Comparison of ENCODE assay signal across 10 mouse cellular contexts in the genomic region with DNA sequence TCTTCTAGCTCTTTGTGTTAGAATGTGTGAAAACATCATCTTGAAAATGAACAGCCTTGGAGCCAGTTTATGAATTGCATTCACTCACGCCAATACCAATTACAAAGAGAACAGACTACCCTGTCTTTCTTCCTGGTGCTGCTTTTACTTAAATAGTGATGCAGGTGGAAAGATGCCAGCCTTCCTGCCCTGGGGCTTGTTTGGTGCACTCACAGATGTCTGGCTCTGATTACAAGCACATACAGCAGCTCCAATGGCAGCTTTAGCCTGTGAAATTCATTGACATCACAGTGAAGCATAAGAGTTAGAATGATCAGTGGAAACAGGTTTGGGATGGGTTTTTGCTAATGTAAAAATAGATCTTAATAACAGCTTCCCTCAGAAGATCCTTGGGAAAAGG.
DNase-seq lines count a peak whose midpoint lies in the region; ATAC-seq lines count a peak whose summit lies in the region.
"Had no signal": no experiment of that assay in that cellular context is flagged by ENCODE, and none has a peak within 500 bp of the region (broad histone marks: within the 10 kb centered on the region; RNA-seq: fewer than 3 reads in every experiment).

No protein-coding gene starts in this region.

- WGBS in hindbrain, embryonic 14.5 days = 47% methylated on average over 1 of the region's 1 CpGs
- WGBS in hindbrain, embryonic 10.5 days = 76% methylated on average over 1 of the region's 1 CpGs

- no peak overlapping the region for H3K4me3 ChIP-seq in hindbrain, embryonic 14.5 days (replicated peaks; ENCODE audit: low read length)
- H3K4me3 ChIP-seq in hindbrain, embryonic 10.5 days = no peak overlapping the region
- H3K4me3 ChIP-seq: layer of hippocampus, adult 2 months; stomach, embryonic 15.5 days had no signal

- H3K27ac ChIP-seq in hindbrain, embryonic 14.5 days = no peak overlapping the region
- no peak overlapping the region for H3K27ac ChIP-seq in hindbrain, embryonic 10.5 days
- H3K27ac ChIP-seq: layer of hippocampus, adult 2 months; stomach, embryonic 15.5 days had no signal

- DNase-seq in hindbrain, embryonic 14.5 days (ENCODE audit: low spot score) = peak; percentile 68
- DNase-seq in hindbrain, embryonic 10.5 days (ENCODE audit: low spot score) = no peak
- peak; percentile 26 for DNase-seq in MN1 (ENCODE audit: low spot score)
- DNase-seq in embryo, embryonic 11 days = peak; percentile 28
- peak; percentile 27 to 49 for DNase-seq in kidney, postnatal 36 days
- DNase-seq in gastrocnemius, postnatal 4 days (ENCODE audit: low spot score in 2 of 2) = no peak
- no peak for DNase-seq in spleen, postnatal 4 days (ENCODE audit: low spot score in 2 of 2)
- no peak for DNase-seq in heart, postnatal 14 days

- no peak overlapping the region for H3K9ac ChIP-seq in hindbrain, embryonic 14.5 days
- H3K9ac ChIP-seq: stomach, embryonic 15.5 days had no signal

- H3K9me3 ChIP-seq in hindbrain, embryonic 14.5 days (ENCODE audit: control insufficient read depth, low read length) = no peaks in the 10 kb centered on the region
- no peaks in the 10 kb centered on the region for H3K9me3 ChIP-seq in hindbrain, embryonic 10.5 days
- H3K9me3 ChIP-seq: stomach, embryonic 15.5 days had no signal

- no peak overlapping the region for H3K4me2 ChIP-seq in hindbrain, embryonic 14.5 days (replicated peaks)
- H3K4me2 ChIP-seq: stomach, embryonic 15.5 days had no signal

- intact Hi-C loops in heart, postnatal 14 days (cut with DNase I) = no loop called here

- no peaks in the 10 kb centered on the region for H3K27me3 ChIP-seq in hindbrain, embryonic 14.5 days (ENCODE audit: control insufficient read depth, insufficient read depth, low read length)
- no peaks in the 10 kb centered on the region for H3K27me3 ChIP-seq in hindbrain, embryonic 10.5 days (ENCODE audit: insufficient read depth, poor library complexity, severe bottlenecking)
- H3K27me3 ChIP-seq: stomach, embryonic 15.5 days had no signal

- peak; percentile 60; the same call in 1 of the 2 replicates for ATAC-seq in hindbrain, embryonic 14.5 days (ENCODE audit: low FRiP score)

- H3K36me3 ChIP-seq in hindbrain, embryonic 14.5 days (replicated peaks; ENCODE audit: control insufficient read depth, insufficient read depth) = no peaks in the 10 kb centered on the region
- H3K36me3 ChIP-seq in hindbrain, embryonic 10.5 days = no peaks in the 10 kb centered on the region
- H3K36me3 ChIP-seq: stomach, embryonic 15.5 days had no signal

- H3K4me1 ChIP-seq in hindbrain, embryonic 14.5 days (replicated peaks; ENCODE audit: control insufficient read depth, insufficient read depth, low read length) = 0 out of 2 replicates have a peak, but pooled peaks cover 4% of the 10 kb centered on the region
- H3K4me1 ChIP-seq in hindbrain, embryonic 10.5 days (replicated peaks) = no peaks in the 10 kb centered on the region
- H3K4me1 ChIP-seq: stomach, embryonic 15.5 days had no signal

Comparison
In these comparisons a context has a peak if more than half of its experiments do, and no peak if none do; other contexts are left out.
1. DNase-seq: peak in hindbrain, embryonic 14.5 days (single experiment), MN1 (single experiment), embryo, embryonic 11 days (single experiment) and kidney, postnatal 36 days (2 of 2); none in hindbrain, embryonic 10.5 days (single experiment), gastrocnemius, postnatal 4 days (0 of 2), spleen, postnatal 4 days (0 of 2) and heart, postnatal 14 days (0 of 2).